Mouse (Mus musculus) olfactory bulb, adult 2 months (tissue): Measurements from ENCODE around the gene Fam83d.

ENCODE experiments used
- CTCF ChIP-seq: fragments of 200-500 bp; IDR thresholded peaks from 2 replicates; pipeline ENCODE4 v1.5.1; 2012; ENCODE audit warnings: low read depth, mild to moderate bottlenecking, low read length, moderate library complexity; ENCODE audit not compliant: insufficient read depth
- POLR2A ChIP-seq: fragments of 200-500 bp; IDR thresholded peaks from 2 replicates; pipeline ENCODE4 v1.6.1; 2012; ENCODE audit warnings: mild to moderate bottlenecking, low read depth, low read length, moderate library complexity; ENCODE audit not compliant: insufficient read depth

- TF ChIP-seq POLR2A (no peak), CTCF (no peak)
These were observed 457 bp downstream of the Fam83d start for GRCm38 (mm10) chr2:158768350-158768749.
